Mouse (Mus musculus) liver, postnatal 0 days (tissue): Measurements from ENCODE around the gene Nppc. TPM values are rescaled to one million over a fixed set of nuclear protein-coding genes. Genes with fewer than 3 reads are reported as not detected.

Source experiments
- ATAC-seq: fragments of 200-750 bp; cut with Nextera tagmentation; 2 replicates; pipeline ENCODE4 v1.8.0; 2017; ENCODE audit warnings: mild to moderate bottlenecking, moderate library complexity
- DNase-seq: peaks from one replicate; pipeline ENCODE4 v3.0.0-alpha.2; 2016
- H3K27ac ChIP-seq: fragments of 300-500 bp; sonication (generic); 2 replicates; pipeline ENCODE4 v1.5.1; 2014; ENCODE audit warnings: antibody characterized with exemption, moderate library complexity, mild to moderate bottlenecking, low read depth
- H3K27me3 ChIP-seq: fragments of 300-500 bp; sonication (generic); 2 replicates; pipeline ENCODE4 v1.6.1; 2014; ENCODE audit warnings: low read length, control low read depth, mixed read lengths; ENCODE audit not compliant: insufficient read depth
- H3K36me3 ChIP-seq: fragments of 300-500 bp; sonication (generic); replicated peaks from 2 replicates; pipeline ENCODE4 v1.6.1; 2014; ENCODE audit warnings: mild to moderate bottlenecking, control low read depth, low read length, moderate library complexity, mixed read lengths; ENCODE audit not compliant: insufficient read depth
- H3K4me1 ChIP-seq: fragments of 300-500 bp; sonication (generic); 2 replicates; pipeline ENCODE4 v1.6.1; 2014; ENCODE audit warnings: antibody characterized with exemption, mild to moderate bottlenecking, control low read depth; ENCODE audit not compliant: insufficient read depth
- H3K4me2 ChIP-seq: fragments of 300-500 bp; sonication (generic); 2 replicates; pipeline ENCODE4 v1.6.1; 2014; ENCODE audit warnings: low read depth, mild to moderate bottlenecking, low read length, moderate library complexity, mixed read lengths
- H3K4me3 ChIP-seq: fragments of 300-500 bp; sonication (generic); 2 replicates; pipeline ENCODE4 v1.5.1; 2014; ENCODE audit warnings: low read depth, low read length
- H3K9ac ChIP-seq: fragments of 300-500 bp; sonication (generic); replicated peaks from 2 replicates; pipeline ENCODE4 v1.6.1; 2014; ENCODE audit warnings: mild to moderate bottlenecking, moderate library complexity
- H3K9me3 ChIP-seq: fragments of 300-500 bp; sonication (generic); 2 replicates; pipeline ENCODE4 v1.6.1; 2016; ENCODE audit warnings: mild to moderate bottlenecking, control low read depth, low read length, mixed read lengths
- CTCF ChIP-seq: sonication (generic); IDR thresholded peaks from 2 replicates; pipeline ENCODE4 v1.5.1; 2016; ENCODE audit warnings: antibody characterized with exemption, low read depth
- EP300 ChIP-seq: IDR thresholded peaks from 2 replicates; pipeline ENCODE4 v1.6.1; 2016; ENCODE audit warnings: antibody characterized with exemption, low read depth, mild to moderate bottlenecking
- WGBS: fragments of 180-500 bp; shearing (Covaris S2); extraction: QIAGEN DNeasy Blood & Tissue Kit; methylation state at CpG from one replicate; pipeline ENCODE4 v1.1.7; 2014; ENCODE audit not compliant: insufficient replicate concordance; 5-methylcytosine and 5-hydroxymethylcytosine counted together
- polyA plus RNA-seq: library from polyadenylated mRNA; unstranded; fragments of >200 nt; fragmentation: Nextera tagmentation; extraction: Ambion mirVana; gene quantifications from 2 replicates; pipeline ENCODE4 v1.2.1, GENCODE M21; 2015

The Nppc gene
- polyA plus RNA-seq, 1 experiment from 2014 or later: not detected

DNA sequence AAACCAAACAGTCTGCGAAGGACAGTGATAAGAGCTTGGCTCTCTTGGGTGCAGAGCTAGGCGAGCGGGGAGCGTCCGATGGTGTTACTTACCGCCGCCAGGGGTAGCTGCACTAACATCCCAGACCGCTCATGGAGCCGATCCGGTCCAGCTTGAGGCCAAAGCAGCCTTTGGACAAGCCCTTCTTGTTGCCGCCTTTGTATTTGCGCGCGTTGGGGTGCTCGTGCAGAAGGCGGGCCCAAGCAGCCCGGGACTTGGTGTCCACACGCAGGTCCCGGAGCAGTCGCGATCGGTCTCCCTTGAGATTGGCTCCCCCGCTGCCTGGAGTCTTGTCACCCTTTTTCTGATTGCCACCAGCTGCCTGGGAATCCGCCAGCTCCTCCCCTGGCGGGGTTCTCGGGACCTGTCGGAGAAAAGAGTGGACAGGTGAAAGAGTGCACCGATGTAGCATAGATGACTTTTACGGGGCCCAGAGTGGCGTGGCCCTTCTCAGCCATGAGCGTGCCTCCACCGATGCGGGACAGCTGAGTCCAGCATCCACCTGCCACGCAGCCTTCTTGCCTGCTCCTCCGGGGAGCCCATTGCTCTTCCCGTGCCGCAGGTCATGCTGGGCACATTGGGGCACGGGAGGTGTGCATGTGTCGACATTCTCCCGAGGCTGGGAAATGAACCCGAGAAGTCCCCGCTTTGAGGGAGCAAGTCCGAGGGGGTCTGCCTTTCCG, 658 bp downstream of the Nppc start:
- Histone ChIP-seq H3K36me3 (no peaks in the 10 kb centered on the region), H3K4me1 (peaks cover 11% of the 10 kb centered on the region), H3K27ac (no peak overlapping the region), H3K27me3 (peaks cover 40% of the 10 kb centered on the region), H3K9ac (0 out of 2 replicates have a peak overlapping the region, but pooled peaks have one; percentile 4), H3K4me3 (peak overlapping the region; percentile 44), H3K4me2 (peak overlapping the region; percentile 80), H3K9me3 (no peaks in the 10 kb centered on the region)
- TF ChIP-seq CTCF (peak; percentile 85), EP300 (no peak)
- DNase-seq (peak; percentile 68), ATAC-seq (peak; percentile 82)
- 2% methylated on average over 44 of the region's 44 CpGs for WGBS

GRCm38 (mm10) chr1:86665091-86665490, 5.3 kb downstream of the Nppc start:
- H3K4me3 ChIP-seq: no peak overlapping the region
- peaks cover 22% of the 10 kb centered on the region for H3K27me3 ChIP-seq
- WGBS: 64% methylated on average over 2 of the region's 2 CpGs
- no peak overlapping the region for H3K27ac ChIP-seq
- no peaks in the 10 kb centered on the region for H3K36me3 ChIP-seq
- H3K4me2 ChIP-seq: no peak overlapping the region
- H3K9me3 ChIP-seq: no peaks in the 10 kb centered on the region
- DNase-seq (no peak), ATAC-seq (no peak)
- TF ChIP-seq CTCF (no peak), EP300 (no peak)
- H3K4me1 ChIP-seq: peaks cover 5% of the 10 kb centered on the region
- no peak overlapping the region for H3K9ac ChIP-seq

DNA sequence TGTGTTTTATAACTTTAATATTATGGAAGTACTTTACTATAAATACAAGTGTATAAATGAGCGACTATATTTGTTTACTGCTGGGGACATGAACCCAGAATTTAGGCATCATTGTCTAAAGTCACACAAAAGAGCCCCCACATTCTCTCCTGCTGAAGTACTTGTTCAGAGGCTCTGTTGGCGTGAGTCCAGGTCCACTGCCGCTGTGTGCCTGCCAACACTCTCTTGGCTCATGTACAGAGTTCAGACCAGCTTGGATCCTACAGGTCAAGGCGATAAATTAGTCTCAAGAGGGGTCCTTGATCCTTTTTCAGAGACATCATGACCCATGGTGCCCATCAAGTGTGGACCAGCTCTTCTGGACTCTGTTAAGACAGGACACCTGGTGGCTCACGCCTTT, 13.3 kb downstream of the Nppc start:
- ATAC-seq (no peak), DNase-seq (peak; percentile 31)
- WGBS: 72% methylated on average over 5 of the region's 5 CpGs
- no peak overlapping the region for H3K9ac ChIP-seq
- H3K4me3 ChIP-seq: no peak overlapping the region
- no peak overlapping the region for H3K27ac ChIP-seq
- H3K9me3 ChIP-seq: no peaks in the 10 kb centered on the region
- no peak overlapping the region for H3K4me2 ChIP-seq
- TF ChIP-seq EP300 (no peak), CTCF (no peak)
- no peaks in the 10 kb centered on the region for H3K27me3 ChIP-seq
- no peaks in the 10 kb centered on the region for H3K4me1 ChIP-seq
- H3K36me3 ChIP-seq: no peaks in the 10 kb centered on the region

DNA sequence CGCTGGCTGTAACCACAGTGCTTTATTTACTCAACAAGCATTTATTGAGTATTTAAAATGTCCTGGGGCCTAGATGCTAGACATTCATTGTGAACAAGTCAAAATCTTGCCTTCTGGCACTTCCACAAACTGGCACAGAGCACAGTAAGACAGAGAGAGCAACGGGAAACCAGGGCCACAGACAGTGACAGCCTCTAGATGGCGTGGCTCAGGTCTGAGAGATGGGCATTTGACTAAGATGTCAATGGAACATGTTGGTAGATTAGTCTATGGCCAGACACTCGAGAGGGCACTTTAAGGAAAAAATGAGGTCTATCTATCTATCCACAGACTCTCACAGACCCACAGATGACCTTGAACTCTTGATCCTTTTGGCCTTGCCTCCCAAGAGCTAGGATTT, 17.7 kb downstream of the Nppc start:
- Histone ChIP-seq H3K9me3 (no peaks in the 10 kb centered on the region), H3K27me3 (no peaks in the 10 kb centered on the region), H3K36me3 (no peaks in the 10 kb centered on the region), H3K4me3 (no peak overlapping the region), H3K9ac (no peak overlapping the region), H3K4me1 (no peaks in the 10 kb centered on the region), H3K4me2 (no peak overlapping the region), H3K27ac (no peak overlapping the region)
- DNase-seq (no peak), ATAC-seq (no peak)
- WGBS: 54% methylated on average over 4 of the region's 4 CpGs
- no peak for TF ChIP-seq EP300
- peak; percentile 28; the same call in 1 of the 2 replicates for TF ChIP-seq CTCF

DNA sequence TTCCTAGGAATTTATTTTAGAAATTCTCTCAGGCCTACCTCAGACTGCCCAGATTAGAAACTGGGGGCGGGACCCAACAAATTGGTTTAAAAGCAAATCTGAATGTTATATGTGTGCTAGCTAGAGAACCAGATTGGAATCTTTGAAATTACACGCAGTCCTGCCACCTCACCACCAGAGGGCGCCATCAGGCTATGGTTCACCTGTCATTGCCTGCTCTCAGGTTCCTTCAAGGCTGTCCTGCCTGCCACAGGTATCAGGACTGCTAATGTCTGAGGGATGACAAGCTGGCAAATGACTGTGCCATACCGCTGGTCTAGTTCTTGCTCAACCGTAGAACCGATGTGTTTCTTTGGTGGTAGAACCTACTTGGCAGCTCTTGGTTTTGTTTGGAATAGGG, 20.1 kb downstream of the Nppc start:
- DNase-seq (peak; percentile 78), ATAC-seq (no peak)
- Histone ChIP-seq H3K4me3 (no peak overlapping the region), H3K9ac (no peak overlapping the region), H3K4me1 (no peaks in the 10 kb centered on the region), H3K9me3 (no peaks in the 10 kb centered on the region), H3K4me2 (no peak overlapping the region), H3K27ac (no peak overlapping the region), H3K27me3 (no peaks in the 10 kb centered on the region), H3K36me3 (no peaks in the 10 kb centered on the region)
- 10% methylated on average over 6 of the region's 6 CpGs for WGBS
- TF ChIP-seq EP300: no peak
- peak; percentile 95 for TF ChIP-seq CTCF

DNA sequence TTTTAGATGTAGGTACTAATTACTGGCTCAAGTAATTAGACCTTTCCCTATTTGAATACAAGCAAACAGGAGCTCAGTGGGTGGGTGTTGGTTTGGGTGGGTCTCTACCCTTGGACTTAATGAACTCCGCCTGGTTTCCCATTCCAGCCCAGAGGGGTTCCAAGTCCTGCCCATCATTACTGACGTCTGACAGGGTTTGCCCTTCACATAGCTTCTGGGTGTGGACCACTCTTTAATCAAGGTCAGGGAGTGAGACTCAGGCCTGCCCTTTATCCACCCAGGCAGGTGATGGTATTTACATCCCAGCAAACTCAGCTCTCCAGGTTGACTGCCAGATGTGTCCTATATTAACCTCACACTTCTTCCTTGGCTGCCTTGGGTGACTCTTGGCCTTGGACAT, 22.9 kb downstream of the Nppc start:
- Histone ChIP-seq H3K27me3 (no peaks in the 10 kb centered on the region), H3K9me3 (no peaks in the 10 kb centered on the region), H3K4me3 (no peak overlapping the region), H3K4me2 (no peak overlapping the region), H3K27ac (no peak overlapping the region), H3K36me3 (no peaks in the 10 kb centered on the region), H3K4me1 (no peaks in the 10 kb centered on the region), H3K9ac (no peak overlapping the region)
- DNase-seq (no peak), ATAC-seq (no peak)
- WGBS: 67% methylated on average over 2 of the region's 2 CpGs
- TF ChIP-seq CTCF (no peak), EP300 (no peak)
